ENCODE assay signal across 19 mouse cellular contexts in genomic region chr7:137131957-137132356, GRCm38 (mm10).
DNase-seq lines count a peak whose midpoint lies in the region; ATAC-seq and TF ChIP-seq lines count a peak whose summit lies in the region.
"Had no signal": no experiment of that assay in that cellular context is flagged by ENCODE, and none has a peak within 500 bp of the region (broad histone marks: within the 10 kb centered on the region; RNA-seq: fewer than 3 reads in every experiment).

No protein-coding gene starts in this region.

- no peak overlapping the region for H3K4me2 ChIP-seq in heart, embryonic 11.5 days
- H3K4me2 ChIP-seq in intestine, postnatal 0 days (replicated peaks; ENCODE audit: low read depth) = no peak overlapping the region
- H3K4me2 ChIP-seq: embryonic facial prominence, embryonic 12.5 days; forebrain, embryonic 13.5 days; forebrain, embryonic 15.5 days had no signal

- no peak for TF ChIP-seq CTCF in heart, adult 2 months (IDR thresholded peaks at IDR 0.05)
- no peak for TF ChIP-seq CTCF in intestine, postnatal 0 days (IDR thresholded peaks at IDR 0.05; ENCODE audit: low read depth)

- WGBS in heart, embryonic 11.5 days (ENCODE audit: insufficient replicate concordance) = 21% methylated on average over 5 of the region's 5 CpGs
- 75% methylated on average over 5 of the region's 5 CpGs for WGBS in heart, adult 2 months
- 22% methylated on average over 5 of the region's 5 CpGs for WGBS in limb, embryonic 10.5 days
- 71% methylated on average over 5 of the region's 5 CpGs for WGBS in intestine, postnatal 0 days

- ATAC-seq in heart, embryonic 11.5 days (replicated peaks; ENCODE audit: insufficient number of reproducible peaks, low FRiP score, low TSS enrichment) = no peak
- ATAC-seq in intestine, postnatal 0 days = no peak
- ATAC-seq: forebrain, embryonic 13.5 days; forebrain, embryonic 15.5 days had no signal

- DNase-seq in heart, adult 2 months = no peak
- peak; percentile 20 for DNase-seq in embryo, embryonic 11 days
- DNase-seq in limb, embryonic 10.5 days (ENCODE audit: low spot score) = peak; percentile 78
- no peak for DNase-seq in thymus, postnatal 25 days
- no peak for DNase-seq in adrenal gland, postnatal 14 days
- DNase-seq: adrenal gland, adult 2 months; adrenal gland, postnatal 10 days; adrenal gland, postnatal 36 days; cerebellum, adult 11-12 months; cerebellum, adult 2 months; cerebellum, adult 9-10 months; cerebellum, postnatal 10 days; cerebellum, postnatal 25 days had no signal

- no peaks in the 10 kb centered on the region for H3K27me3 ChIP-seq in heart, embryonic 11.5 days (ENCODE audit: control insufficient read depth, insufficient read depth, low read length)
- no peaks in the 10 kb centered on the region for H3K27me3 ChIP-seq in heart, adult 2 months (ENCODE audit: control insufficient read depth, insufficient read depth, low read length)
- peaks cover 86% of the 10 kb centered on the region for H3K27me3 ChIP-seq in limb, embryonic 10.5 days (ENCODE audit: low read depth, poor library complexity, severe bottlenecking)
- H3K27me3 ChIP-seq in intestine, postnatal 0 days (replicated peaks; ENCODE audit: control insufficient read depth, insufficient read depth, low read length) = no peaks in the 10 kb centered on the region
- H3K27me3 ChIP-seq: forebrain, embryonic 15.5 days had no signal

- H3K4me3 ChIP-seq in heart, embryonic 11.5 days (ENCODE audit: low read depth, low read length) = no peak overlapping the region
- no peak overlapping the region for H3K4me3 ChIP-seq in heart, adult 2 months
- no peak overlapping the region for H3K4me3 ChIP-seq in limb, embryonic 10.5 days
- no peak overlapping the region for H3K4me3 ChIP-seq in intestine, postnatal 0 days (ENCODE audit: low read depth, low read length)
- H3K4me3 ChIP-seq: embryonic facial prominence, embryonic 10.5 days; embryonic facial prominence, embryonic 12.5 days; forebrain, embryonic 13.5 days; forebrain, embryonic 15.5 days had no signal

- H3K4me1 ChIP-seq in heart, embryonic 11.5 days (ENCODE audit: control insufficient read depth, insufficient read depth, low read length) = peaks cover 11% of the 10 kb centered on the region
- H3K4me1 ChIP-seq in heart, adult 2 months (ENCODE audit: control insufficient read depth, insufficient read depth, low read length) = no peaks in the 10 kb centered on the region; the same call in 1 of the 2 replicates
- H3K4me1 ChIP-seq in limb, embryonic 10.5 days = peaks cover 38% of the 10 kb centered on the region
- no peaks in the 10 kb centered on the region for H3K4me1 ChIP-seq in intestine, postnatal 0 days (replicated peaks; ENCODE audit: control insufficient read depth, insufficient read depth, low read length)
- H3K4me1 ChIP-seq: forebrain, embryonic 13.5 days; forebrain, embryonic 15.5 days had no signal

- TF ChIP-seq EP300 in heart, adult 2 months (IDR thresholded peaks at IDR 0.05; ENCODE audit: insufficient read depth, low read depth, low read length) = no peak

- intact Hi-C loops in heart, adult 2 months (cut with DNase I) = no loop called here

- H3K9me3 ChIP-seq in heart, embryonic 11.5 days (replicated peaks; ENCODE audit: control insufficient read depth, low read length) = no peaks in the 10 kb centered on the region
- H3K9me3 ChIP-seq in limb, embryonic 10.5 days (replicated peaks) = no peaks in the 10 kb centered on the region
- H3K9me3 ChIP-seq in intestine, postnatal 0 days (ENCODE audit: control insufficient read depth) = no peaks in the 10 kb centered on the region
- H3K9me3 ChIP-seq: embryonic facial prominence, embryonic 10.5 days; embryonic facial prominence, embryonic 12.5 days; forebrain, embryonic 13.5 days; forebrain, embryonic 15.5 days had no signal

- no peaks in the 10 kb centered on the region for H3K36me3 ChIP-seq in heart, embryonic 11.5 days (ENCODE audit: control insufficient read depth, insufficient read depth, low read length)
- no peaks in the 10 kb centered on the region for H3K36me3 ChIP-seq in heart, adult 2 months (ENCODE audit: control insufficient read depth, insufficient read depth, low read length)
- no peaks in the 10 kb centered on the region for H3K36me3 ChIP-seq in limb, embryonic 10.5 days
- no peaks in the 10 kb centered on the region for H3K36me3 ChIP-seq in intestine, postnatal 0 days (ENCODE audit: control insufficient read depth, insufficient read depth)
- H3K36me3 ChIP-seq: embryonic facial prominence, embryonic 10.5 days; embryonic facial prominence, embryonic 12.5 days; forebrain, embryonic 15.5 days had no signal

- no peak overlapping the region for H3K27ac ChIP-seq in heart, embryonic 11.5 days (ENCODE audit: low read depth, low read length)
- H3K27ac ChIP-seq in heart, adult 2 months = no peak overlapping the region
- no peak overlapping the region for H3K27ac ChIP-seq in limb, embryonic 10.5 days
- no peak overlapping the region for H3K27ac ChIP-seq in intestine, postnatal 0 days (ENCODE audit: low read depth, low read length)
- H3K27ac ChIP-seq: embryonic facial prominence, embryonic 10.5 days; embryonic facial prominence, embryonic 12.5 days; forebrain, embryonic 13.5 days; forebrain, embryonic 15.5 days had no signal

- no peak for TF ChIP-seq POLR2A in heart, adult 2 months (IDR thresholded peaks at IDR 0.05; ENCODE audit: insufficient read depth, low read depth, low read length)

- no peaks in the 10 kb centered on the region for H3K79me2 ChIP-seq in heart, adult 2 months (replicated peaks; ENCODE audit: control insufficient read depth, insufficient read depth, low read length)

- H3K9ac ChIP-seq in heart, embryonic 11.5 days (ENCODE audit: low read depth, low read length) = 0 out of 2 replicates have a peak overlapping the region, but pooled peaks have one; percentile 8
- H3K9ac ChIP-seq in heart, adult 2 months (ENCODE audit: low read depth, low read length) = no peak overlapping the region
- H3K9ac ChIP-seq in intestine, postnatal 0 days (ENCODE audit: low read depth, low read length) = no peak overlapping the region
- H3K9ac ChIP-seq: embryonic facial prominence, embryonic 12.5 days; forebrain, embryonic 13.5 days; forebrain, embryonic 15.5 days had no signal

Comparison
In these comparisons a context has a peak if more than half of its experiments do, and no peak if none do; other contexts are left out.
1. DNase-seq: peak in embryo, embryonic 11 days (single experiment) and limb, embryonic 10.5 days (single experiment); none in heart, adult 2 months (0 of 2), thymus, postnatal 25 days (single experiment) and adrenal gland, postnatal 14 days (single experiment).